ENCODE assay signal across 22 mouse cellular contexts in the genomic region with DNA sequence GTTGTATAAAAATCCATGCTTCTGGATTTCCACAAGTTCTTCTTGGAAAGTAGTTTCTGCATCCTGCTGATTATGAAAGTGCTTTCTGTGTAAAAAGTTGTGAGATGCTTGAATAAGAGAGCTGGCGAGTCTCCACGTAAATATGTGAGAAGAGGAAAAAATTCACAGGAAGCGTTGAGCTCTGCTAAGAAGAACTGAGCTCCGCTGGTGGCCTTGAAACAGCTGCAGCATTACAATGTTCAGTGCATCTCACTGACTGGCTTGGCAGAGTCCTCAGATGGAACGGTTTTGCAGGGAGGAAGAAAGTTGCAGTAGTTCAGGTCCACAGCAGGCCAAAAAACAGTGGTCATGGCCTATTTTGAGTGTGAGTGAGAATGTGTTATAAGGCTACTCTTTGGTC. TPM values are rescaled to one million over a fixed set of nuclear protein-coding genes. Genes with fewer than 3 reads are reported as not detected.
DNase-seq lines count a peak whose midpoint lies in the region; ATAC-seq and TF ChIP-seq lines count a peak whose summit lies in the region.
"Had no signal": no experiment of that assay in that cellular context is flagged by ENCODE, and none has a peak within 500 bp of the region (broad histone marks: within the 10 kb centered on the region; RNA-seq: fewer than 3 reads in every experiment).

No protein-coding gene starts in this region.

- H3K27me3 ChIP-seq in heart, adult 2 months (ENCODE audit: control insufficient read depth, insufficient read depth, low read length): no peaks in the 10 kb centered on the region
- no peaks in the 10 kb centered on the region for H3K27me3 ChIP-seq in lung, embryonic 14.5 days (ENCODE audit: insufficient read depth, low read length)
- H3K27me3 ChIP-seq: embryonic facial prominence, embryonic 12.5 days; kidney, embryonic 15.5 days; liver, embryonic 12.5 days had no signal

- H3K9ac ChIP-seq in heart, adult 2 months (ENCODE audit: low read depth, low read length): no peak overlapping the region
- no peak overlapping the region for H3K9ac ChIP-seq in lung, embryonic 14.5 days
- H3K9ac ChIP-seq: embryonic facial prominence, embryonic 12.5 days; kidney, embryonic 15.5 days; liver, embryonic 12.5 days had no signal

- H3K4me2 ChIP-seq in lung, embryonic 14.5 days: no peak overlapping the region
- H3K4me2 ChIP-seq: embryonic facial prominence, embryonic 12.5 days; kidney, embryonic 15.5 days; liver, embryonic 12.5 days had no signal

- TF ChIP-seq EP300 in heart, adult 2 months (IDR thresholded peaks at IDR 0.05; ENCODE audit: insufficient read depth, low read depth, low read length): no peak

- intact Hi-C loops in heart, postnatal 10 days (cut with DNase I): no loop called here
- intact Hi-C loops in heart, adult 2 months (cut with DNase I): no loop called here

- no peak overlapping the region for H3K4me3 ChIP-seq in heart, adult 2 months
- H3K4me3 ChIP-seq in lung, embryonic 14.5 days (ENCODE audit: low read depth, low read length): no peak overlapping the region
- H3K4me3 ChIP-seq: embryonic facial prominence, embryonic 12.5 days; forebrain, embryonic 10.5 days; kidney, embryonic 15.5 days; liver, embryonic 12.5 days had no signal

- peak; percentile 24 to 32 for DNase-seq in heart, postnatal 10 days
- no peak for DNase-seq in heart, adult 2 months
- peak; percentile 65 for DNase-seq in lung, embryonic 14.5 days
- DNase-seq in lung, postnatal 25 days (ENCODE audit: low spot score): no peak
- DNase-seq in adipocyte (ENCODE audit: low spot score): peak; percentile 14
- peak; percentile 52 for DNase-seq in brain, adult 2 months (ENCODE audit: low read depth, low spot score)
- DNase-seq in layer of hippocampus, postnatal 25 days (ENCODE audit: extremely low spot score in 1 of 2, low spot score in 1 of 2): no peak
- DNase-seq: adrenal gland, postnatal 25 days; cerebellum, adult 11 months; cerebellum, postnatal 36 days; midbrain, embryonic 14.5 days; right cerebral cortex, postnatal 25 days; thymus, adult 18-20 months had no signal

- H3K9me3 ChIP-seq in lung, embryonic 14.5 days (ENCODE audit: low read depth, low read length): no peaks in the 10 kb centered on the region
- H3K9me3 ChIP-seq: embryonic facial prominence, embryonic 12.5 days; forebrain, embryonic 10.5 days; kidney, embryonic 15.5 days; liver, embryonic 12.5 days had no signal

- WGBS in heart, adult 2 months: 55% methylated on average over 5 of the region's 5 CpGs
- WGBS in lung, embryonic 14.5 days: 57% methylated on average over 5 of the region's 5 CpGs

- H3K36me3 ChIP-seq in heart, adult 2 months (ENCODE audit: control insufficient read depth, insufficient read depth, low read length): no peaks in the 10 kb centered on the region
- H3K36me3 ChIP-seq in lung, embryonic 14.5 days (ENCODE audit: insufficient read depth): no peaks in the 10 kb centered on the region
- H3K36me3 ChIP-seq: liver, embryonic 12.5 days had no signal

- no peak for TF ChIP-seq POLR2A in heart, adult 2 months (IDR thresholded peaks at IDR 0.05; ENCODE audit: insufficient read depth, low read depth, low read length)

- TF ChIP-seq CTCF in heart, adult 2 months (IDR thresholded peaks at IDR 0.05): no peak
- no peak for TF ChIP-seq CTCF in lung, embryonic 14.5 days (IDR thresholded peaks at IDR 0.05; ENCODE audit: low read depth)

- no peak for ATAC-seq in lung, embryonic 14.5 days (ENCODE audit: insufficient read depth)
- ATAC-seq: CD4-positive, CD25-positive, alpha-beta regulatory T cell, adult 4 months; inflammation-experienced regulatory T-cells, adult 6 months; liver, embryonic 12.5 days had no signal

- H3K27ac ChIP-seq in heart, adult 2 months: no peak overlapping the region
- H3K27ac ChIP-seq in lung, embryonic 14.5 days (ENCODE audit: low read depth): no peak overlapping the region
- H3K27ac ChIP-seq: embryonic facial prominence, embryonic 12.5 days; forebrain, embryonic 10.5 days; kidney, embryonic 15.5 days; liver, embryonic 12.5 days had no signal

- no peaks in the 10 kb centered on the region for H3K4me1 ChIP-seq in heart, adult 2 months (ENCODE audit: control insufficient read depth, insufficient read depth, low read length)
- no peaks in the 10 kb centered on the region for H3K4me1 ChIP-seq in lung, embryonic 14.5 days (ENCODE audit: insufficient read depth)
- H3K4me1 ChIP-seq: embryonic facial prominence, embryonic 12.5 days; forebrain, embryonic 10.5 days; kidney, embryonic 15.5 days; liver, embryonic 12.5 days had no signal

- no peaks in the 10 kb centered on the region for H3K79me2 ChIP-seq in heart, adult 2 months (replicated peaks; ENCODE audit: control insufficient read depth, insufficient read depth, low read length)

RNA-seq across cellular contexts. Expression of a gene that starts 11.2 kb away (rescaled TPM):
- under 1 TPM; 0.29 to 0.47 TPM for total RNA-seq in heart, postnatal 10 days (2021)
- under 1 TPM; 0.26 to 0.36 TPM for total RNA-seq in heart, adult 2 months (2021)
- 0.10 and 0.12 TPM in 2 replicates for polyA plus RNA-seq in heart, adult 2 months (2012; rRNA removed)
- 2.2 and 3.1 TPM in 2 replicates for polyA plus RNA-seq in lung, embryonic 14.5 days (2014; fragmentation: Nextera tagmentation; extraction: Ambion mirVana)
- total RNA-seq in layer of hippocampus, postnatal 25 days (2021): under 1 TPM; 0.85 to 0.91 TPM
- total RNA-seq: granulocyte monocyte progenitor cell, adult 5-6 weeks; hematopoietic stem cell, adult 5-6 weeks; MEL had no signal
- polyA plus RNA-seq: CD4-positive, CD25-positive, alpha-beta regulatory T cell, adult 4 months; inflammation-experienced regulatory T-cells, adult 6 months had no signal

Comparison
In these comparisons a context has a peak if more than half of its experiments do, and no peak if none do; other contexts are left out.
1. DNase-seq: peak in heart, postnatal 10 days (2 of 2), lung, embryonic 14.5 days (single experiment), adipocyte (single experiment) and brain, adult 2 months (single experiment); none in heart, adult 2 months (0 of 2), lung, postnatal 25 days (single experiment) and layer of hippocampus, postnatal 25 days (0 of 2).